Mouse (Mus musculus): ENCODE measurements around the gene Etnk2.
A peak's percentile ranks its signal among the peaks of the same experiment; 100 is the strongest.

DNA sequence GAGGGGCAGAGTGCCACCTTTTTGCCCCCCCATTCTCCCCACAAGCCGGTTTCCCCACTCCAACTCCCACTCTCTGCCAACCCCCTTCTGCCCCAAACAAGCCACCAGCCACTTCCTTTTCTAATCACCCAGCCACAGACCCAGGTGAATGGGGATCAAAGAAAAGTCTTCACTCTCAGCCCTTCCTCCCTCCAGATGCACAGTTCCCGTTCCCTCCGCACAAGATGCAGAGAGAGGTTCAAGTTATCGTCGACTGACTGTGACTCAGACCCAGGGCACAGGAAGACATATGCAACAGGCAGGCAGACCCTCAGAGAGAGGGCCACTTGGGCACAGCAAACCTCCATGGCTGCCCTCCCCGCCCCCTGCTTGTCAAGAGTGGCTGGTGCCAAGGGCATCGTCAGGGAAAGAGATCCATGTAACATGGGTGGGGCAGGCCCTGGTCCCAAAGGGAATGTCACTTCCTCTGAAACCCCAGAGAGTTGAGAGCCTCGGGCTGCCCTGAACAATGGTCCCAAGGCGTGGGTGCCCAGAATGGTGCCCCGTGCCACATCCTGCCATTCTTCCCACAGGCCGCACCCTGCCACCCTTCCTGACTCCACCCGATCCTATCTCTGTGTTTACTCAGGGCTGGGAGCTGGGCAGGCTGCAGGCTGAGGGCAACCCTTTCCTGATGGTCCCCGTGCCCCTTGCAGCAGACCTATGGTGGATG lies 36.8 kb downstream of the Etnk2 start:
- TF ChIP-seq CTCF (IDR thresholded peaks at IDR 0.05; ENCODE audit: borderline replicate concordance, control insufficient read depth, extremely low read depth, insufficient read depth, low read length, poor library complexity), result peak; percentile 10; the same call in 1 of the 2 replicates
- no peak for TF ChIP-seq POLR2A (IDR thresholded peaks at IDR 0.05; ENCODE audit: control insufficient read depth, extremely low read depth, insufficient read depth, low read length, poor library complexity)

Measured in thymus, adult 2 months (tissue).